Mouse (Mus musculus): ENCODE results near the gene Lhcgr. TPM values are rescaled to one million over a fixed set of nuclear protein-coding genes. Genes with fewer than 3 reads are reported as not detected.

The Lhcgr gene
- polyA plus RNA-seq, 1 experiment = not detected

- Histone ChIP-seq H3K4me1 (ENCODE audit: control insufficient read depth) (no peaks in the 10 kb centered on the region), H3K27me3 (ENCODE audit: control insufficient read depth) (no peaks in the 10 kb centered on the region), H3K36me3 (ENCODE audit: control insufficient read depth) (no peaks in the 10 kb centered on the region), H3K4me3 (replicated peaks) (no peak overlapping the region), H3K9me3 (ENCODE audit: control insufficient read depth, low read length) (no peaks in the 10 kb centered on the region)
- TF ChIP-seq TAL1 (IDR thresholded peaks at IDR 0.05; ENCODE audit: low read length) (no peak), GATA1 (IDR thresholded peaks at IDR 0.05; ENCODE audit: low read length) (no peak)
Observed at GRCm38 (mm10) chr17:88675310-88676309, 116.2 kb downstream of the Lhcgr start.

GRCm38 (mm10) chr17:88670800-88671199 is 121.0 kb downstream of the Lhcgr start:
- H3K36me3 ChIP-seq (ENCODE audit: control insufficient read depth) = no peaks in the 10 kb centered on the region
- TF ChIP-seq GATA1 (IDR thresholded peaks at IDR 0.05; ENCODE audit: low read length) = no peak
- no peak for TF ChIP-seq TAL1 (IDR thresholded peaks at IDR 0.05; ENCODE audit: low read length)
- no peaks in the 10 kb centered on the region; the same call in 1 of the 2 replicates for H3K27me3 ChIP-seq (ENCODE audit: control insufficient read depth)
- H3K4me3 ChIP-seq (replicated peaks) = no peak overlapping the region
- no peaks in the 10 kb centered on the region for H3K9me3 ChIP-seq (ENCODE audit: control insufficient read depth, low read length)
- peaks cover 3% of the 10 kb centered on the region; the same call in 1 of the 2 replicates for H3K4me1 ChIP-seq (ENCODE audit: control insufficient read depth)

- Histone ChIP-seq H3K4me3 (replicated peaks) (no peak overlapping the region), H3K27me3 (ENCODE audit: control insufficient read depth) (no peaks in the 10 kb centered on the region; the same call in 1 of the 2 replicates), H3K36me3 (ENCODE audit: control insufficient read depth) (no peaks in the 10 kb centered on the region), H3K4me1 (ENCODE audit: control insufficient read depth) (peaks cover 3% of the 10 kb centered on the region; the same call in 1 of the 2 replicates), H3K9me3 (ENCODE audit: control insufficient read depth, low read length) (no peaks in the 10 kb centered on the region)
- TF ChIP-seq TAL1 (IDR thresholded peaks at IDR 0.05; ENCODE audit: low read length) (no peak), GATA1 (IDR thresholded peaks at IDR 0.05; ENCODE audit: low read length) (no peak)
Observed at GRCm38 (mm10) chr17:88669921-88670320, 121.9 kb downstream of the Lhcgr start.

- no peaks in the 10 kb centered on the region; the same call in 1 of the 2 replicates for H3K27me3 ChIP-seq (ENCODE audit: control insufficient read depth)
- no peak within 1 kb of the TSS for H3K4me3 ChIP-seq (replicated peaks)
- H3K9me3 ChIP-seq (ENCODE audit: control insufficient read depth, low read length) = no peaks in the 10 kb centered on the region
- peaks cover 3% of the 10 kb centered on the region; the same call in 1 of the 2 replicates for H3K4me1 ChIP-seq (ENCODE audit: control insufficient read depth)
- TF ChIP-seq TAL1 (IDR thresholded peaks at IDR 0.05; ENCODE audit: low read length) = no peak
- no peak for TF ChIP-seq GATA1 (IDR thresholded peaks at IDR 0.05; ENCODE audit: low read length)
- no peaks in the 10 kb centered on the region for H3K36me3 ChIP-seq (ENCODE audit: control insufficient read depth)
Observed at GRCm38 (mm10) chr17:88668452-88668851, 123.3 kb downstream of the Lhcgr start, which contains the start of gene Gtf2a1l. TSS of gene Gtf2a1l (plus strand) at chr17:88668660.

Other genes with a start within 250 kb of the Lhcgr start
- gene Ston1, start 194.3 kb downstream of the Lhcgr start, polyA plus RNA-seq (2012) = not detected in 2 replicates
- not detected in 2 replicates for gene Gtf2a1l, start 123.3 kb downstream of the Lhcgr start, polyA plus RNA-seq (2012)